Mouse (Mus musculus) brain, embryonic 14.5 days (tissue): ENCODE measurements around the gene Iqcj. TPM values are rescaled to one million over a fixed set of nuclear protein-coding genes. Genes with fewer than 3 reads are reported as not detected.

ENCODE experiments used
- DNase-seq: peaks from one replicate; pipeline ENCODE4 v3.0.0-alpha.2; 2011; ENCODE audit warnings: low read depth
- CTCF ChIP-seq: fragments of 200-500 bp; IDR thresholded peaks from 2 replicates; pipeline ENCODE4 v1.5.1; 2012; ENCODE audit warnings: inconsistent platforms, mild to moderate bottlenecking, moderate library complexity, borderline replicate concordance; ENCODE audit not compliant: insufficient read depth, insufficient read length; ENCODE audit errors: extremely low read depth
- POLR2A ChIP-seq: fragments of 200-500 bp; IDR thresholded peaks from 2 replicates; pipeline ENCODE4 v1.6.1; 2012; ENCODE audit warnings: mild to moderate bottlenecking, inconsistent platforms, borderline replicate concordance; ENCODE audit not compliant: poor library complexity, insufficient read depth, insufficient read length, severe bottlenecking; ENCODE audit errors: extremely low read depth
- polyA plus RNA-seq: library from polyadenylated mRNA; depleted of rRNA; stranded (reverse); fragments of >200 nt; gene quantifications from 2 replicates; pipeline ENCODE4 v1.2.3, GENCODE M21; 2012; rRNA removed

The Iqcj gene
- polyA plus RNA-seq = 0.38 and 0.77 TPM in 2 replicates

DNA sequence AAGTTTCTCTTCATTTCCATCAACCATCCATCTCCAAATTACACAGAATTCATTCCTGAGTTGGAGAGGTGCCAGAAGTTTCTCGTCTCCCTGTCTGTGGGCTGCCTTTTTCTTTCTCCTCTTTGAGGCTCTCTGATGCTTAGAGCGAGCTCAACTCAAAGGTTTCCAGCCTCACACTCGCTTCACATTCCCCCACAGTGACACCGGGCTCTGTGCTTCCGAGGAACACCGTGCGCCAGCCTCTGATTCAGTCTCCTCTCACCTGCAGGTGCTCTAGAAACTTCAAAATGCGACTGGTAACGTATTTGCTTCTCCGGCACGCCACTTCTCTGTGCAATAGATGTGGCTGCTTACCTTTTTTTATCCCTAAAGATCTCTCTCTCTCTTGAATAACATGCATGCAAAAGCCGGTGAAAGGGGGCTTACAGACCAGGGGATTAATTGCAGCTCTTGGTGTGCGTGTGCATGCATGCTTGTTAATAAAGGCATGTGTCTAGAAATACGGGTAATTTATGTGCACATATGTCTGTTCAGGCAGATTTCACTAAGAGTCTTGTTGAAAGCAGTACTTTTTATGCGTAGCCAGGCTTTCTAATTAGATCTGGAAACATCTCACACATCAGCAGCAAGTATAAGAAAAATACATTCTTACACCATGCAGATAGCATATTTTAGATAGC, at the start of gene Iqcj, which contains the start of gene Iqschfp:
Gene Iqcj, plus strand, starts transcription at position 195 of the 680 bp plus-strand sequence.
Gene Iqschfp, plus strand, starts transcription at position 207 of the 680 bp plus-strand sequence.
- DNase-seq = peak; percentile 77

GRCm38 (mm10) chr3:67852397-67852796, 39.6 kb upstream of the Iqcj start:
- TF ChIP-seq CTCF (no peak), POLR2A (no peak)

More for the DNA sequence above, at the start of gene Iqcj, which contains the start of gene Iqschfp:
- no peak for TF ChIP-seq CTCF
- no peak for TF ChIP-seq POLR2A

DNA sequence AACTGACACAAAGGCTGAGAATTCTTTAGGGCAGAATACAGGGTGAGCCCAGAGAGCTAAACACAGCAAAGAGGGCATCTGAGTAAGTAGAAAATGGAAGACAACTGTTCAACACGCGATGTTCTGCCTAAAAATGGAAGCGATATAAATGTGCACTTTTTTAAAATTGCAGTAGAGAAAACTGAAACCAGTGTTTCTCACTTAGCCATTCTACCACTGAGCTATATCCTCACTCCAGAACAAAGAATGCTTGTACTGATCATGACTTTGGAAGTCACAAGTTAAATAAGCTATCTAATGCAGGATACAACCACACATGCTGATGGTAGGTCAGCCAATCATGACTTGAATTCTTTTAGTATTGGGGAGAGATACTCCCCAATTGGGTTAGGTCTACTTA, 30.5 kb upstream of the Iqcj start:
- no peak for TF ChIP-seq CTCF
- no peak for TF ChIP-seq POLR2A
- no peak for DNase-seq

More at GRCm38 (mm10) chr3:67852397-67852796, 39.6 kb upstream of the Iqcj start:
- peak; percentile 26 for DNase-seq

GRCm38 (mm10) chr3:67867420-67868065, 24.5 kb upstream of the Iqcj start:
- TF ChIP-seq CTCF (no peak), POLR2A (no peak)
- peak; percentile 66 for DNase-seq

GRCm38 (mm10) chr3:67869424-67869823, 22.6 kb upstream of the Iqcj start:
- DNase-seq = peak; percentile 51
- TF ChIP-seq CTCF (no peak), POLR2A (no peak)

DNA sequence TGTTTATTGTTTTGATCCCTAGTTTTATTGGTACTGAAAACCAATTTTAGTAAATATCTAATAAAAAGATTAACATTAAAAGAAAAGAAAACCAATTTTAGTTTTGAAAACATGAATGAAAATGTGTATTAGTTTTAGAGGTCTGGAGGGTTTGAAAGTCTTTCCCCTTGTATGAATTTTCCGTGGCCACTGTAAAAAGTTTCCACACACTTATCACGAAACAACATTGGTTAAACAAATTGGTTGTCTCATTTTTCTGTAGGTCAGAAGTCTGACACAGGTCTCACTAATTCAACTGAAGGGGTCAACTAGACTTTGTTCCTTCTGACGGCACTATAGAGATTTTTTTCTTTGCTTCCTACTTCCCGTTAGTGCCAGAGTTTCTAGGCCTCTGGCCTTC, 14.8 kb upstream of the Iqcj start:
- TF ChIP-seq CTCF (no peak), POLR2A (no peak)
- DNase-seq = no peak

DNA sequence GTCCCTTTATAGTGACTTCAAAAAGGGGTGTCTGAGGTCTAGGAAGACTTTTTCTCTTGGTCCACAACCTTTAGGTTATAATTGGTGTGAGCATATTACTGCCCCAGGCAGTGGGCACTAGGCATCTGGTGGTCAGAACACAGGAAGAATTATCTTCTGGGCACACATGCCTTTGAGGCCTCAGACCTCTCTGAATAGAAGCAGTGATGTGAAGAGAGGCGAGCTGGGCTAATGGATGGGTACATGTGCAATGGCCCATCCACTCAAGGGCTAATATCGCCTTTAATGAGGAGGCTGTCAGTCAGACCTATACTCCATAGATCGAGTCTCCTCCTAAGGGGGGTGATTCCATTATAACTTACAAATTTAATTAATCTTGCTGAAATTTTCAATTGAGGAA, 7.7 kb upstream of the Iqcj start:
- TF ChIP-seq CTCF = no peak
- no peak for TF ChIP-seq POLR2A
- DNase-seq = peak; percentile 36

- TF ChIP-seq POLR2A (no peak), CTCF (no peak)
Measured at GRCm38 (mm10) chr3:67886176-67886575, 5.8 kb upstream of the Iqcj start.

GRCm38 (mm10) chr3:67887251-67887650, 4.8 kb upstream of the Iqcj start:
- DNase-seq = peak; percentile 57
- TF ChIP-seq CTCF = no peak
- no peak for TF ChIP-seq POLR2A

More at GRCm38 (mm10) chr3:67886176-67886575, 5.8 kb upstream of the Iqcj start:
- DNase-seq = no peak

GRCm38 (mm10) chr3:67892768-67893167, 748 bp downstream of the Iqcj start:
- peak; percentile 65 for DNase-seq

GRCm38 (mm10) chr3:67902517-67902916, 10.5 kb downstream of the Iqcj start:
- DNase-seq = no peak
- TF ChIP-seq POLR2A (no peak), CTCF (no peak)

More at GRCm38 (mm10) chr3:67892768-67893167, 748 bp downstream of the Iqcj start:
- TF ChIP-seq POLR2A (no peak), CTCF (no peak)
